In genomic region chr2:30473431-30474031, GRCm38 (mm10) we compare ENCODE assay signal across 7 mouse cellular contexts. TPM values are rescaled to one million over a fixed set of nuclear protein-coding genes. Genes with fewer than 3 reads are reported as not detected.
DNase-seq lines count a peak whose midpoint lies in the region; ATAC-seq and TF ChIP-seq lines count a peak whose summit lies in the region.

No protein-coding gene starts in this region.

- no peaks in the 10 kb centered on the region for H3K9me3 ChIP-seq in forebrain, embryonic 12.5 days

- H3K9ac ChIP-seq in forebrain, embryonic 12.5 days: peak overlapping the region; percentile 95

- H3K4me3 ChIP-seq in forebrain, embryonic 12.5 days (replicated peaks): peak overlapping the region; percentile 93
- H3K4me3 ChIP-seq in macrophage (ENCODE audit: inconsistent target): peak overlapping the region; percentile 10; the same call in 1 of the 2 replicates
- peak overlapping the region; percentile 50 for H3K4me3 ChIP-seq in thymus, adult 2 months (ENCODE audit: control insufficient read depth, insufficient read depth, low read length)

- under 1% methylated on average over 71 of the region's 80 CpGs for WGBS in forebrain, embryonic 12.5 days
- WGBS in macrophage (ENCODE audit: missing documents): under 1% methylated on average over 62 of the region's 80 CpGs
- 11% methylated on average over 80 of the region's 80 CpGs for WGBS in thymus, adult 2 months

- TF ChIP-seq CTCF in thymus, adult 2 months (IDR thresholded peaks at IDR 0.05; ENCODE audit: borderline replicate concordance, control insufficient read depth, extremely low read depth, insufficient read depth, low read length, poor library complexity): no peak

- intact Hi-C loops in left cerebral cortex, postnatal 4 days (cut with DNase I): loop anchor here (5.0 to 10.0 kb wide), 3 partner anchors 119 to 241 kb away; no protein-coding TSS in a partner anchor

- peaks cover 38% of the 10 kb centered on the region for H3K4me1 ChIP-seq in forebrain, embryonic 12.5 days
- H3K4me1 ChIP-seq in thymus, adult 2 months (replicated peaks; ENCODE audit: control insufficient read depth, insufficient read depth, low read length): peaks cover 33% of the 10 kb centered on the region

- H3K27ac ChIP-seq in forebrain, embryonic 12.5 days: peak overlapping the region; percentile 95
- no peak overlapping the region for H3K27ac ChIP-seq in macrophage
- no peak overlapping the region for H3K27ac ChIP-seq in thymus, adult 2 months (ENCODE audit: control insufficient read depth, insufficient read depth, low read length)

- H3K79me2 ChIP-seq in macrophage (ENCODE audit: inconsistent target): no peaks in the 10 kb centered on the region

- peak; percentile 24 for ATAC-seq in forebrain, embryonic 12.5 days (ENCODE audit: low FRiP score)

- peak; percentile 50 to 70 for DNase-seq in left cerebral cortex, adult 18-20 months (ENCODE audit: low spot score in 2 of 2)
- no peak for DNase-seq in left cerebral cortex, postnatal 4 days
- peak; percentile 48 for DNase-seq in adrenal gland, adult 8-10 months
- DNase-seq in kidney, postnatal 25 days: peak; percentile 52 to 80
- DNase-seq in thymus, adult 2 months: peak; percentile 25

- H3K4me2 ChIP-seq in forebrain, embryonic 12.5 days: peak overlapping the region; percentile 96

- no peak for TF ChIP-seq POLR2A in thymus, adult 2 months (IDR thresholded peaks at IDR 0.05; ENCODE audit: control insufficient read depth, extremely low read depth, insufficient read depth, low read length, poor library complexity)

- no peaks in the 10 kb centered on the region for H3K36me3 ChIP-seq in forebrain, embryonic 12.5 days (replicated peaks)
- no peaks in the 10 kb centered on the region for H3K36me3 ChIP-seq in macrophage (ENCODE audit: inconsistent target)
- H3K36me3 ChIP-seq in thymus, adult 2 months (ENCODE audit: control insufficient read depth, insufficient read depth, low read length): no peaks in the 10 kb centered on the region

- H3K27me3 ChIP-seq in forebrain, embryonic 12.5 days: peaks cover 14% of the 10 kb centered on the region
- H3K27me3 ChIP-seq in thymus, adult 2 months (ENCODE audit: control insufficient read depth, insufficient read depth, low read length): peaks cover 16% of the 10 kb centered on the region

RNA-seq across cellular contexts. Expression of gene Ier5l, which starts 0.5 kb away (rescaled TPM):
- 10 to 100 TPM; 30.3 to 30.4 TPM for total RNA-seq in left cerebral cortex, adult 18-20 months (2021)
- total RNA-seq in left cerebral cortex, postnatal 4 days (2021): 10 to 100 TPM; 10.8 to 13.2 TPM
- total RNA-seq in adrenal gland, adult 8-10 months (2022): 1 to 10 TPM; 3.8 to 7.7 (median 6.8) TPM
- polyA plus RNA-seq in forebrain, embryonic 12.5 days (2016; fragmentation: Nextera tagmentation; extraction: Ambion mirVana): 2.3 and 2.7 TPM in 2 replicates
- total RNA-seq in macrophage (2018; cell fraction: chromatin; rRNA removed): 1 to 10 TPM in 5 of 26 experiments, under 1 TPM in 16, not detected in 5; 0.31 to 6.4 (median 0.72) TPM
- 10 to 100 TPM in 3 of 26 experiments, 1 to 10 TPM in 13, under 1 TPM in 10; 0.11 to 10.3 (median 1.2) TPM for total RNA-seq in macrophage (2018; cell fraction: cytosol; rRNA removed)
- 1 to 10 TPM in 8 of 26 experiments, under 1 TPM in 17, not detected in 1; 0.18 to 6.9 (median 0.66) TPM for total RNA-seq in macrophage (2018; cell fraction: nucleus; rRNA removed)
- 2.4 to 6.5 TPM (median 4.4 TPM) in 3 replicates for polyA plus RNA-seq in macrophage (2018)
- polyA plus RNA-seq in thymus, adult 2 months (2012; rRNA removed): 7.2 and 7.7 TPM in 2 replicates

RNA-seq across cellular contexts. Expression of gene Ptpa, which starts 57.7 kb away (rescaled TPM):
- 100 to 1,000 TPM; 182 to 189 TPM for total RNA-seq in left cerebral cortex, adult 18-20 months (2021)
- total RNA-seq in left cerebral cortex, postnatal 4 days (2021): 100 to 1,000 TPM; 145 to 153 TPM
- 100 to 1,000 TPM; 135 to 153 (median 141) TPM for total RNA-seq in adrenal gland, adult 8-10 months (2022)
- 131 and 144 TPM in 2 replicates for polyA plus RNA-seq in forebrain, embryonic 12.5 days (2016; fragmentation: Nextera tagmentation; extraction: Ambion mirVana)
- total RNA-seq in macrophage (2018; cell fraction: chromatin; rRNA removed): 100 to 1,000 TPM in 11 of 26 experiments, 10 to 100 TPM in 15; 20.3 to 162 (median 87.2) TPM
- total RNA-seq in macrophage (2018; cell fraction: cytosol; rRNA removed): 100 to 1,000 TPM in 12 of 26 experiments, 10 to 100 TPM in 14; 72.0 to 130 (median 96.1) TPM
- 100 to 1,000 TPM in 12 of 26 experiments, 10 to 100 TPM in 14; 38.4 to 151 (median 88.4) TPM for total RNA-seq in macrophage (2018; cell fraction: nucleus; rRNA removed)
- polyA plus RNA-seq in macrophage (2018): 54.9 to 121 TPM (median 116 TPM) in 3 replicates
- polyA plus RNA-seq in thymus, adult 2 months (2012; rRNA removed): 180 and 227 TPM in 2 replicates

RNA-seq across cellular contexts. Expression of gene Crat, which starts 57.9 kb away (rescaled TPM):
- 10 to 100 TPM; 53.7 to 57.3 TPM for total RNA-seq in left cerebral cortex, adult 18-20 months (2021)
- total RNA-seq in left cerebral cortex, postnatal 4 days (2021): 10 to 100 TPM; 33.2 to 33.3 TPM
- 100 to 1,000 TPM in 1 of 4 experiments, 10 to 100 TPM in 3; 59.0 to 122 (median 95.3) TPM for total RNA-seq in adrenal gland, adult 8-10 months (2022)
- 22.5 and 23.0 TPM in 2 replicates for polyA plus RNA-seq in forebrain, embryonic 12.5 days (2016; fragmentation: Nextera tagmentation; extraction: Ambion mirVana)
- 10 to 100 TPM in 23 of 26 experiments, 1 to 10 TPM in 3; 5.1 to 67.3 (median 23.7) TPM for total RNA-seq in macrophage (2018; cell fraction: chromatin; rRNA removed)
- 10 to 100 TPM; 28.0 to 69.0 (median 38.0) TPM for total RNA-seq in macrophage (2018; cell fraction: cytosol; rRNA removed)
- total RNA-seq in macrophage (2018; cell fraction: nucleus; rRNA removed): 10 to 100 TPM in 25 of 26 experiments, 1 to 10 TPM in 1; 9.1 to 56.5 (median 24.8) TPM
- 37.2 to 68.4 TPM (median 59.5 TPM) in 3 replicates for polyA plus RNA-seq in macrophage (2018)
- 93.9 and 96.4 TPM in 2 replicates for polyA plus RNA-seq in thymus, adult 2 months (2012; rRNA removed)

Comparison
In these comparisons a context has a peak if more than half of its experiments do, and no peak if none do; other contexts are left out.
1. H3K4me3 ChIP-seq: peak in every context shown above with its lines; median percentile 93 in forebrain, embryonic 12.5 days; 50 in thymus, adult 2 months; 10 in macrophage.